15 mouse cellular contexts compared by ENCODE assay signal in genomic region chr3:34657701-34658090, GRCm38 (mm10). TPM values are rescaled to one million over a fixed set of nuclear protein-coding genes. Genes with fewer than 3 reads are reported as not detected.
DNase-seq lines count a peak whose midpoint lies in the region; ATAC-seq and TF ChIP-seq lines count a peak whose summit lies in the region.
"Had no signal": no experiment of that assay in that cellular context is flagged by ENCODE, and none has a peak within 500 bp of the region (broad histone marks: within the 10 kb centered on the region; RNA-seq: fewer than 3 reads in every experiment).

No protein-coding gene starts in this region.

- H3K27me3 ChIP-seq in cerebellum, adult 2 months (ENCODE audit: control insufficient read depth, insufficient read depth, low read length) = peaks cover 8% of the 10 kb centered on the region; the same call in 1 of the 2 replicates
- peaks cover 61% of the 10 kb centered on the region for H3K27me3 ChIP-seq in hindbrain, embryonic 10.5 days (ENCODE audit: insufficient read depth, poor library complexity, severe bottlenecking)
- peaks cover 14% of the 10 kb centered on the region for H3K27me3 ChIP-seq in midbrain, embryonic 14.5 days (ENCODE audit: control insufficient read depth, insufficient read depth, low read length)
- H3K27me3 ChIP-seq in stomach, embryonic 16.5 days (ENCODE audit: control insufficient read depth, insufficient read depth, low read length) = peaks cover 71% of the 10 kb centered on the region

- H3K36me3 ChIP-seq in hindbrain, embryonic 10.5 days = peaks cover 12% of the 10 kb centered on the region
- no peaks in the 10 kb centered on the region for H3K36me3 ChIP-seq in midbrain, embryonic 14.5 days (ENCODE audit: control insufficient read depth, insufficient read depth, low read length)
- no peaks in the 10 kb centered on the region for H3K36me3 ChIP-seq in stomach, embryonic 16.5 days (ENCODE audit: control insufficient read depth, insufficient read depth, low read length)
- H3K36me3 ChIP-seq: heart, embryonic 10.5 days; liver, embryonic 12.5 days had no signal

- no peak for DNase-seq in cerebellum, adult 2 months
- DNase-seq in cerebellum, postnatal 14 days = no peak
- DNase-seq in hindbrain, embryonic 10.5 days (ENCODE audit: low spot score) = no peak
- no peak for DNase-seq in midbrain, embryonic 14.5 days
- no peak for DNase-seq in testis, postnatal 10 days (ENCODE audit: low spot score)
- no peak for DNase-seq in liver
- DNase-seq in left cerebral cortex, postnatal 25 days (ENCODE audit: low spot score in 2 of 2) = no peak
- DNase-seq: cerebellum, adult 11-12 months; gastrocnemius, adult 2 months; kidney, postnatal 25 days; lung, postnatal 10 days had no signal

- no peak for TF ChIP-seq CTCF in cerebellum, adult 2 months (IDR thresholded peaks at IDR 0.05; ENCODE audit: borderline replicate concordance, insufficient read depth, low read depth, low read length)

- TF ChIP-seq POLR2A in cerebellum, adult 2 months (IDR thresholded peaks at IDR 0.05; ENCODE audit: borderline replicate concordance, insufficient read depth, low read length) = no peak

- WGBS in cerebellum, adult 2 months = 61% methylated on average over 2 of the region's 2 CpGs
- WGBS in hindbrain, embryonic 10.5 days = 46% methylated on average over 2 of the region's 2 CpGs
- 21% methylated on average over 2 of the region's 2 CpGs for WGBS in midbrain, embryonic 14.5 days
- 38% methylated on average over 2 of the region's 2 CpGs for WGBS in stomach, embryonic 16.5 days

- H3K4me2 ChIP-seq in midbrain, embryonic 14.5 days (ENCODE audit: low read length) = peak overlapping the region; percentile 83
- 0 out of 2 replicates have a peak overlapping the region, but pooled peaks have one; percentile 50 for H3K4me2 ChIP-seq in stomach, embryonic 16.5 days (ENCODE audit: low read depth, low read length)
- H3K4me2 ChIP-seq: liver, embryonic 12.5 days had no signal

- intact Hi-C loops in left cerebral cortex, postnatal 25 days (cut with DNase I) = loop anchor here (5.0 kb wide), 1 partner anchor 440 kb away; no protein-coding TSS in a partner anchor

- peak overlapping the region; percentile 64 for H3K9ac ChIP-seq in midbrain, embryonic 14.5 days (replicated peaks; ENCODE audit: low read length)
- no peak overlapping the region for H3K9ac ChIP-seq in stomach, embryonic 16.5 days (ENCODE audit: low read length)
- H3K9ac ChIP-seq: liver, embryonic 12.5 days had no signal

- no peaks in the 10 kb centered on the region for H3K4me1 ChIP-seq in cerebellum, adult 2 months (ENCODE audit: control insufficient read depth, insufficient read depth, low read length)
- peaks cover 77% of the 10 kb centered on the region for H3K4me1 ChIP-seq in hindbrain, embryonic 10.5 days (replicated peaks)
- H3K4me1 ChIP-seq in midbrain, embryonic 14.5 days (ENCODE audit: control insufficient read depth, insufficient read depth, low read length) = peaks cover 15% of the 10 kb centered on the region; the same call in 1 of the 2 replicates
- H3K4me1 ChIP-seq in stomach, embryonic 16.5 days (ENCODE audit: control insufficient read depth, insufficient read depth, low read length) = no peaks in the 10 kb centered on the region
- H3K4me1 ChIP-seq: heart, embryonic 10.5 days; liver, embryonic 12.5 days had no signal

- H3K4me3 ChIP-seq in cerebellum, adult 2 months (replicated peaks; ENCODE audit: insufficient read depth, low read depth, low read length) = no peak overlapping the region
- H3K4me3 ChIP-seq in hindbrain, embryonic 10.5 days = peak overlapping the region; percentile 68
- peak overlapping the region; percentile 44 for H3K4me3 ChIP-seq in midbrain, embryonic 14.5 days (replicated peaks; ENCODE audit: low read depth, low read length)
- no peak overlapping the region for H3K4me3 ChIP-seq in stomach, embryonic 16.5 days (replicated peaks; ENCODE audit: low read length)
- H3K4me3 ChIP-seq: gastrocnemius, adult 2 months; heart, embryonic 10.5 days; liver, embryonic 12.5 days; myocyte had no signal

- H3K9me3 ChIP-seq in hindbrain, embryonic 10.5 days = no peaks in the 10 kb centered on the region
- no peaks in the 10 kb centered on the region for H3K9me3 ChIP-seq in midbrain, embryonic 14.5 days (ENCODE audit: control insufficient read depth, low read length)
- H3K9me3 ChIP-seq in stomach, embryonic 16.5 days (replicated peaks; ENCODE audit: control insufficient read depth, low read length) = no peaks in the 10 kb centered on the region
- H3K9me3 ChIP-seq: heart, embryonic 10.5 days; liver, embryonic 12.5 days had no signal

- no peak for ATAC-seq in midbrain, embryonic 14.5 days (ENCODE audit: low FRiP score, low TSS enrichment)
- ATAC-seq in stomach, embryonic 16.5 days (ENCODE audit: insufficient read depth, low FRiP score) = no peak
- ATAC-seq: liver, embryonic 12.5 days had no signal

- 0 out of 2 replicates have a peak overlapping the region, but pooled peaks have one; percentile 30 for H3K27ac ChIP-seq in cerebellum, adult 2 months (ENCODE audit: insufficient read depth, low read length)
- peak overlapping the region; percentile 93 for H3K27ac ChIP-seq in hindbrain, embryonic 10.5 days
- H3K27ac ChIP-seq in midbrain, embryonic 14.5 days (replicated peaks; ENCODE audit: low read depth, low read length) = peak overlapping the region; percentile 89
- no peak overlapping the region for H3K27ac ChIP-seq in stomach, embryonic 16.5 days (ENCODE audit: low read length)
- H3K27ac ChIP-seq: gastrocnemius, adult 2 months; heart, embryonic 10.5 days; liver, embryonic 12.5 days had no signal

RNA-seq across cellular contexts. Expression of gene Sox2, which starts 7.5 kb away (rescaled TPM):
- 24.5 and 26.5 TPM in 2 replicates for polyA plus RNA-seq in cerebellum, adult 2 months (2012; rRNA removed)
- 23.4 and 24.2 TPM in 2 replicates for polyA plus RNA-seq in hindbrain, embryonic 10.5 days (2016; fragmentation: Nextera tagmentation; extraction: Ambion mirVana)
- 16.8 and 22.4 TPM in 2 replicates for polyA plus RNA-seq in midbrain, embryonic 14.5 days (2014; fragmentation: Nextera tagmentation; extraction: Ambion mirVana)
- polyA plus RNA-seq in stomach, embryonic 16.5 days (2015; fragmentation: Nextera tagmentation; extraction: Ambion mirVana) = 7.7 and 8.6 TPM in 2 replicates
- 10 to 100 TPM; 40.5 to 43.8 TPM for total RNA-seq in left cerebral cortex, postnatal 25 days (2021)
- total RNA-seq: gastrocnemius, adult 2 months had no signal
- polyA plus RNA-seq: liver, embryonic 12.5 days; myocyte had no signal

Comparison
In these comparisons a context has a peak if more than half of its experiments do, and no peak if none do; other contexts are left out.
1. H3K4me3 ChIP-seq: peak in hindbrain, embryonic 10.5 days (single experiment) and midbrain, embryonic 14.5 days (single experiment); none in cerebellum, adult 2 months (single experiment) and stomach, embryonic 16.5 days (single experiment).